Mouse (Mus musculus) CH12F3 (cell line): ENCODE measurements around the gene Vmn1r9.
"Not testable (repeated sequence)": the region's sequence is repeated elsewhere in the genome, so short reads cannot be mapped to it uniquely, and the experiment has no call there.

ENCODE experiments used
- in situ Hi-C: fragments of 300-500 bp; cut with MboI; formaldehyde crosslinking; loops from 2 replicates; pipeline ENCODE4 v1.14.3; 2020; ENCODE audit warnings: low sequenced_read_pairs

Vmn1r9 gene

DNA sequence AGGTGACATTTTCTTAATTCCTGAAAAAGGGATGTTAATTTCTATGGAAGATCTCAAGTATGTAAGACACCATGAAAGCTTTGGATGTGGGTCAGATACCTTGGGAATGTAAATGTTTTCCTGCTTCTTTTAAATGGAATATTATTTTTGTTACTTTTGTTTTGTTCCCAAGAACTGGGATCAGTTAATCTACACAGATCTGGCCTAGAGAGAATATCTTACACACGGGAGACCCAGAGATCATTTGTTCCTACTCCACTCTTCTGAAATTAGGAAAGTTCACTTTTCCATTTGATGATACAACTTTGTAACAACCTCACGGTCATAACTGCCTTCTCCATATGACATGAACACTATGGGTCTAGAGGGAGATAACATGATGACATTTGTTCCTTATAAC, at the start of gene Vmn1r9:
TSS of gene Vmn1r9 (plus strand) at position 301 of the 400 bp plus-strand sequence.
- in situ Hi-C loops, result no loop called here

- in situ Hi-C loops, result not testable (repeated sequence)
Observed at GRCm38 (mm10) chr6:57025224-57025623, 41.4 kb upstream of the Vmn1r9 start, which contains the start of gene Vmn1r7. Gene Vmn1r7, minus strand, starts transcription at chr6:57025324.

DNA sequence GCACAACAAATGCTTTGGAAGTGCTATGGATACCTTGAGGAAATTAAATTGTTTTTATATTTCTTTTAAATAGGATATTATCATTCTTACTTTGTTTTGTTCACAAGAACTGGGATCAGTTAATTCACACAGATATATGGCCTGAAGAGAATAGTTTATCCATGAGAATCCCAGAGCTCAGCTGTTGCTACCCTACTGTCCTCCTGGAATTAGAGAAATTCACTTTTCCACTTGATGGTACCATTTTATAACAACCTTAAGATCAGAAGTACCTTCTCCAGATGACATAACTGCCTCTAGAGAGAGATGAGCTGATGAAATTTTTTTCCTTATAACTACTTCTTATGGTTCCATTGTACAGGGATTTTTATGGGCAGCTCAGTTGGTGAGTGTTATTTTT, 34.6 kb upstream of the Vmn1r9 start, which contains the start of gene Vmn1r8:
TSS of gene Vmn1r8 (plus strand) at position 301 of the 400 bp plus-strand sequence.
- in situ Hi-C loops, result no loop called here

DNA sequence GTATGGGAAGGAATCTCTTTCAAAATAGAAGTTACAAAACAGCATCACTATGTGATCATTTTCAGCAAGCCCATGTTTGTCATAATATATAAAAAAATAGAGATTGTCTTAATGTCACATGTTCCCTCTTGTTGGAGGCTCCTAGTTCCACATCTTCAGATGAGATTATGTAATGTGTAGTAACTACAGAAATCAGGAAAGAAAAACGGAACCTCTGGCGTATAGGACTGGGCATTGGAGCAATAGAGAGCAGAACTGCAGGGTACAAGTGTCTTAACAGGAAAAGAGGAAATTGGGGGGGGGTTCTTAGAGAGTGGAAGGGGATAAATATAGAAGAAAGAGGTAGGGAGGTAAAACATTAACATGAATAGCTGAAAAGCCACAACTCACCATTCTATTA, 31.9 kb upstream of the Vmn1r9 start:
- in situ Hi-C loops, result no loop called here

GRCm38 (mm10) chr6:57063730-57064129, 2.9 kb upstream of the Vmn1r9 start:
- in situ Hi-C loops, result no loop called here

- in situ Hi-C loops, result no loop called here
Observed at GRCm38 (mm10) chr6:57106358-57106757, 39.8 kb downstream of the Vmn1r9 start.

- in situ Hi-C loops, result no loop called here
Observed at GRCm38 (mm10) chr6:57109154-57109553, 42.6 kb downstream of the Vmn1r9 start, which contains the start of gene Vmn1r10. Gene Vmn1r10, plus strand, starts transcription at chr6:57109454.
